Mouse (Mus musculus) midbrain, embryonic 14.5 days (tissue): ENCODE data around the gene Gak. TPM values are rescaled to one million over a fixed set of nuclear protein-coding genes. Genes with fewer than 3 reads are reported as not detected.

Experiments
- ATAC-seq: fragments of 200-750 bp; cut with Nextera tagmentation; 2 replicates; pipeline ENCODE4 v1.8.0; 2017; ENCODE audit warnings: moderate number of reproducible peaks, moderate library complexity; ENCODE audit not compliant: low FRiP score, low TSS enrichment
- DNase-seq: peaks from one replicate; pipeline ENCODE4 v3.0.0-alpha.2; 2015
- H3K27ac ChIP-seq: fragments of 300-500 bp; sonication (generic); replicated peaks from 2 replicates; pipeline ENCODE4 v1.5.1; 2014; ENCODE audit warnings: mild to moderate bottlenecking, low read depth, low read length, moderate library complexity
- H3K27me3 ChIP-seq: fragments of 300-500 bp; sonication (generic); 2 replicates; pipeline ENCODE4 v1.6.1; 2014; ENCODE audit warnings: low read length, control low read depth, mixed read lengths; ENCODE audit not compliant: control insufficient read depth, insufficient read depth
- H3K36me3 ChIP-seq: fragments of 300-500 bp; sonication (generic); 2 replicates; pipeline ENCODE4 v1.6.1; 2014; ENCODE audit warnings: low read length, control low read depth; ENCODE audit not compliant: control insufficient read depth, insufficient read depth
- H3K4me1 ChIP-seq: fragments of 300-500 bp; sonication (generic); 2 replicates; pipeline ENCODE4 v1.6.1; 2014; ENCODE audit warnings: mild to moderate bottlenecking, antibody characterized with exemption, low read length, control low read depth; ENCODE audit not compliant: control insufficient read depth, insufficient read depth
- H3K4me2 ChIP-seq: fragments of 300-500 bp; sonication (generic); 2 replicates; pipeline ENCODE4 v1.6.1; 2014; ENCODE audit warnings: mild to moderate bottlenecking, low read length, moderate library complexity
- H3K4me3 ChIP-seq: fragments of 300-500 bp; sonication (generic); replicated peaks from 2 replicates; pipeline ENCODE4 v1.5.1; 2014; ENCODE audit warnings: low read depth, low read length
- H3K9ac ChIP-seq: fragments of 300-500 bp; sonication (generic); replicated peaks from 2 replicates; pipeline ENCODE4 v1.6.1; 2014; ENCODE audit warnings: mild to moderate bottlenecking, low read length, moderate library complexity
- H3K9me3 ChIP-seq: fragments of 300-500 bp; sonication (generic); 2 replicates; pipeline ENCODE4 v1.6.1; 2016; ENCODE audit warnings: low read length, control low read depth, mixed read lengths; ENCODE audit not compliant: control insufficient read depth
- WGBS: fragments of 180-500 bp; shearing (Covaris S2); extraction: QIAGEN DNeasy Blood & Tissue Kit; methylation state at CpG from one replicate; pipeline ENCODE4 v1.1.7; 2014; 5-methylcytosine and 5-hydroxymethylcytosine counted together
- polyA plus RNA-seq: library from polyadenylated mRNA; unstranded; fragments of >200 nt; fragmentation: Nextera tagmentation; extraction: Ambion mirVana; gene quantifications from 2 replicates; pipeline ENCODE4 v1.2.1, GENCODE M21; 2014

Gak gene
- polyA plus RNA-seq, 1 experiment from 2014 or later: 50.9 TPM

DNA sequence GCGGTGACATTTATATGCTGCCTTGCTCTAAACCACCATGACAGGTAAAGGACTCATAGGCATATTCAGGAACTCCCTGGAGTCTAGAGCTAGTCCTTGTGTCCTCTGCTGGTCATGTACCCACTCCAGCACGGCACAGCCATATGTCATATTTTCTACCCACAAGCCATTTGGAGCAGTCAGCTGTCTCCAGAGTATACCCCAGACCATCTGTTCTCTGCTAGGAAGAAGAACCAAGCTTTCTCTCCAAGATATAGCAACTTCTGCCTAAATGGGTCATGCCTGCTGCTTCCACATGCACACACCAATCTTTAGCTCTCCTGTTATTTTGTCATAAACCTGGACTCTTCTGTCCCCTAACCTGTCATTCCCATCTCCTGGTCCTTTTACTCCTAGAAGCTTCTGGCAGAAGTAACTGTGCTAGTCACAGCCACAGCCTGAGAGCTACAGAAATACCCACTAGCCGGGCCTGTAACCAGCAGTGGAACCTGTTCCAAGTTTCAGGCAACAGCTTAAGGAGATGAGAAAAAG lies 48.1 kb downstream of the Gak start:
- H3K27ac ChIP-seq: no peak overlapping the region

DNA sequence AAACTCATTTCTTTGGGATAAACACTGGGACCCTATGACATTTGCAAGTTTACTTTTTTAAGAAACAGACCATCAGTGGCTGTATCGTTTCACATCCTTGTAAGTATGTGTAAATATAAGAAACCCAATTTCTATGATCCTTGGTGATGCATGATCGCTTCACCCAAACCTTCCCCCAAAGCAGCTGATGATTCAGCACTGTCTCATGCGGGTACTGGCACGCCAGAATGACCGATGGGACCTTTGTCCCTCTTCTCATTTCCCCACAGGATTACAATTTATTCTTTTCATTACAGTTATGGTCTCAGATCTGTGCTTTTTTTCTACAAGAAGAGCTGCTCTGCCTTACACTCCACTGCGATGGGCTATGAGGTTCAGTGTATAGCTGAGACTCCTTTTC lies 56.5 kb downstream of the Gak start:
- H3K4me3 ChIP-seq: no peak overlapping the region
- no peak overlapping the region for H3K9ac ChIP-seq
- H3K36me3 ChIP-seq: peaks cover 98% of the 10 kb centered on the region
- ATAC-seq: no peak
- WGBS: 97% methylated on average over 6 of the region's 6 CpGs
- no peak overlapping the region for H3K27ac ChIP-seq
- no peak for DNase-seq
- H3K4me1 ChIP-seq: no peaks in the 10 kb centered on the region
- H3K27me3 ChIP-seq: no peaks in the 10 kb centered on the region
- no peaks in the 10 kb centered on the region for H3K9me3 ChIP-seq
- H3K4me2 ChIP-seq: no peak overlapping the region

More for the DNA sequence above, 48.1 kb downstream of the Gak start:
- Histone ChIP-seq H3K9ac (no peak overlapping the region), H3K36me3 (peaks cover 87% of the 10 kb centered on the region), H3K27me3 (no peaks in the 10 kb centered on the region), H3K4me2 (no peak overlapping the region), H3K4me1 (no peaks in the 10 kb centered on the region), H3K4me3 (no peak overlapping the region), H3K9me3 (no peaks in the 10 kb centered on the region)
- no peak for DNase-seq
- no peak for ATAC-seq
- WGBS: 89% methylated on average over 3 of the region's 3 CpGs

DNA sequence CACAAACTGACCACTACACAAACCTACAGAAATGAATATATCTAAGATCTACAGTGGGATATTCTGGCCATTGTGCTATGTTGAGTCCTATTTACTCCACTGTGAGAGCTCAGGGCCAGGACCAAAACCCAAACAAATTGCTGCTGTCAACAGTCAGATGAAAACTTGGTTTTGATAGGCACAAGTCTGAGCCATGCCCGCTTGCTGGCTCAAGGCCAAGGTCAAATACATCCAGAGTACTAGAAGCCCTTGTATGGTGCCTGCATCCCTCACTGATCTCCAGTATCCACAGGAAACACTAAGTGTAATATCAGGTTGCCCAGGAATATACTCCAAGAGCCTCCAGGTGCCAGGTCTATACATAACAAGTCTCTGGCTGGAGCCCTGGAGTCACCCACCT lies 58.6 kb downstream of the Gak start:
- DNase-seq (no peak), ATAC-seq (no peak)
- WGBS: 92% methylated on average over 1 of the region's 1 CpGs
- Histone ChIP-seq H3K9ac (no peak overlapping the region), H3K27ac (no peak overlapping the region), H3K27me3 (no peaks in the 10 kb centered on the region), H3K4me2 (no peak overlapping the region), H3K9me3 (no peaks in the 10 kb centered on the region), H3K4me3 (no peak overlapping the region), H3K4me1 (no peaks in the 10 kb centered on the region), H3K36me3 (peaks cover 85% of the 10 kb centered on the region)

DNA sequence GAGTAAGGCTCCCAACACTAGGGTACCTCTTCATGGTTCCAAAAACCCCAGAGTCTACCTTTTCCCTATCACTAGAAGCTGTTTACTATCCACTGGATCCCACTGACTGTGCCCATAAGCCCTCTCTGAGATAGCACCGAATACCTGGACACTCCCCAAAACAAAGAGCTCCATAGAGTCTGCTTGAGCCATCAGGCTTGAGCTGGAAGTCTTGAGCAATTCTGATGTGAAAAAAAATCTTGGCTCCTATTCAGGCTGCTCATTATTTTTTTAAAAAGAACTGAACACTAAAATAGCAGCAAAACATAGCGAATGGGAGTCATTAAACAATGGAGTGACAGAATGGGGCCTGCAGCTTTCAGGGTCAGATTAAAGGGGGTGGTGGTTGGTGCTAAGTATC lies 62.5 kb downstream of the Gak start:
- Histone ChIP-seq H3K27me3 (no peaks in the 10 kb centered on the region), H3K4me1 (no peaks in the 10 kb centered on the region), H3K9ac (no peak overlapping the region), H3K36me3 (peaks cover 48% of the 10 kb centered on the region), H3K27ac (no peak overlapping the region), H3K4me3 (no peak overlapping the region), H3K4me2 (no peak overlapping the region), H3K9me3 (no peaks in the 10 kb centered on the region)
- DNase-seq (no peak), ATAC-seq (no peak)
- WGBS: 100% methylated on average over 2 of the region's 2 CpGs

DNA sequence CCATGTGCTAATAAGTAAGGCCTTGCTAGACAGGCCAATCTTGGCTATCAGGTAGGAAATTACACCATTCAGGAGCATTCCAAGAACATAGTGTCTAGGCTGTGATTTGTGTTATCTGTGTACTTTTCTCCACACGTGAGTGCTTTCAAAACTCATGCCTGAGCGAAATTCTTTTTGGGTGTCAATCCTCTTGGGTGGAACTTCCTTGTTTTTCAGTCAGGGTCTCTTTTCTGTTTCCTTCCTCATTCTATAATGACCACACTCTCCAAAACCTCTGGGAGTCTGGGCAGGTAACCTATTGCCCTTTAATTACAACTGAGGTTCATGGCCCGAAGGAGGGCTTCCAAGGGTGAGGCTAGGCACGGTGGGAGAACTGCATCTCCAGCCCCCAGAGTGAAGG lies 63.0 kb downstream of the Gak start:
- Histone ChIP-seq H3K27ac (no peak overlapping the region), H3K9me3 (no peaks in the 10 kb centered on the region), H3K4me1 (no peaks in the 10 kb centered on the region), H3K27me3 (no peaks in the 10 kb centered on the region), H3K36me3 (peaks cover 42% of the 10 kb centered on the region), H3K4me2 (no peak overlapping the region), H3K9ac (no peak overlapping the region), H3K4me3 (no peak overlapping the region)
- ATAC-seq (no peak), DNase-seq (no peak)
- WGBS: 96% methylated on average over 4 of the region's 4 CpGs

DNA sequence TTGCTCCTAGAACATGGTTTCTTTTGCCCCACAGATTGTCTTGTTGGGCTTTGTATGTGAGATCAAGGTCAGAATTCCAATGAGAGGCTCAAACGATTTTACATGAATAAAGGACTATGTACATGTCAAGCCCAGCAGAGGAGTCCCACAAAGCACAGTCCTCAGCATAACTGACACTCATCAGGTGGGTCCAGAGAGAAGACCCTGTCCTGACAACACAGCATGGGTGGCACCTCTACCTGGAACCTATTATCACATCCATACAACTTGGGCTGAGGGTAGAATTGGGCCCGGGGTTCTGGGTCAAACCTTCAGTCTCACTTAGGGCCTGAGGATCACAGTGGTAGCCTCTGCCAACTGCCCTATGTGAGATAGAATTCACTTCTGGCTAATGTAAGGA lies 64.2 kb downstream of the Gak start:
- Histone ChIP-seq H3K4me1 (no peaks in the 10 kb centered on the region), H3K27ac (no peak overlapping the region), H3K4me3 (no peak overlapping the region), H3K36me3 (peaks cover 31% of the 10 kb centered on the region), H3K27me3 (no peaks in the 10 kb centered on the region), H3K4me2 (no peak overlapping the region), H3K9ac (no peak overlapping the region), H3K9me3 (no peaks in the 10 kb centered on the region)
- DNase-seq: no peak
- 91% methylated on average over 2 of the region's 2 CpGs for WGBS
- ATAC-seq: no peak

DNA sequence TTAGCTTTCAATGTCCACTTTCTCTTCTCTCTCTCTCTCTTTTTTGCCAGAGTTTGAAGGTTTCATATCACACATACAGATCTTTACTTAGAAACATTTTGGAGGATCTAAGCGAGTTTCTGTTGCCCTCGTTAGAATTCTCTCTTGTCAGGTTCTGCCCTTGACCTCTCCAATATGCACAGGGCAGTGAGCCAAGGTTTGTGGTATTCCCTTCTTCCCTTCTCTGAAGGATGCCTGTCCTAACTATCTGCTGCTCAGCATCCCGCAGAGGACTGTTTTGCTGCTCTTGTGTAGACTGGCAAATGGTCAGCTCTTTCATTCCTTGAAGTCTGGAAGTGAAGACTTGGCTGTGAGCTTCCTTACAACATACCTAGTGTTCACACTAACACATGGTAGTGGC lies 65.2 kb downstream of the Gak start:
- no peaks in the 10 kb centered on the region for H3K4me1 ChIP-seq
- H3K9me3 ChIP-seq: no peaks in the 10 kb centered on the region
- H3K27ac ChIP-seq: no peak overlapping the region
- H3K27me3 ChIP-seq: no peaks in the 10 kb centered on the region
- ATAC-seq: no peak
- H3K9ac ChIP-seq: no peak overlapping the region
- H3K4me2 ChIP-seq: no peak overlapping the region
- WGBS: 95% methylated on average over 3 of the region's 3 CpGs
- H3K36me3 ChIP-seq: peaks cover 21% of the 10 kb centered on the region
- no peak overlapping the region for H3K4me3 ChIP-seq
- DNase-seq: no peak

DNA sequence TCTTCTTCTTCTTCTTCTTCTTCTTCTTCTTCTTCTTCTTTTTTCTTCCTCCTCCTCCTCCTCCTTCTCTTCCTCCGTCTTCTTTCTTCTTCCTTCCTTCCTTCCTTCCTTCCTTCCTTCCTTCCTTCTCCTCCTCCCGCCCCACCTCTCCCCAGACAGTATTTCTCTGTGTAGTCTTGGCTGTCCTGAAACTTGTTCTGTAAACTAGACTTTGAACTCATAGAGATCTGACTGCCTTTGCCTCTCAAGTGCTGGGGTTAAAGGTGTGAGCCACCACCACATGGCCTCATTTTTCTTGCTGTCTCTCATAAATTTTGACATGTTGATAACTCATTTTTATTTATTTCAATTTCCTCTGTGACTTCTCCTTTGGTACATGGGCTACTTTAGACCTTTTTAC lies 67.1 kb downstream of the Gak start:
- H3K9me3 ChIP-seq: no peaks in the 10 kb centered on the region
- 88% methylated on average over 2 of the region's 2 CpGs for WGBS

DNA sequence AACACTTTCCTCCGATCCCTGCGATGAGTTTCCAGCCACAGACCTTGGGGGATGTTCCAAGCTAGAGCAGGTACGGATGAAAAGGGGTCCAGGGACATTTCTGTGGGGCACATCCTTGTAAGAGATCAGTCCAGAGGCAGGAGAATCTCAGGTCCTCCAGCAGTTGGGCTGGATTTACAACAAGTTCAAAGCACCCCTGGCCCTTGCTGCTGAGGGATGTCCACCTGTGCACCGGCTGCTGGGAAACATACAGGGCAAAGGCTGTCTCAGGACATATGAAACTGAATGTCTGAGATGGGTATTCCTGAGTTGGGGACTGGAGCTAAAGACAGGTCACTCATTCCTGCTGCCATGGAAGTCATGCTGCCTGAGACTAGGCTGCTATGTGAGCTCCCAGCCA lies 72.6 kb downstream of the Gak start:
- no peak overlapping the region for H3K4me2 ChIP-seq
- ATAC-seq: no peak
- H3K27me3 ChIP-seq: no peaks in the 10 kb centered on the region
- no peaks in the 10 kb centered on the region for H3K36me3 ChIP-seq
- 82% methylated on average over 4 of the region's 4 CpGs for WGBS
- no peak overlapping the region for H3K27ac ChIP-seq
- H3K9me3 ChIP-seq: no peaks in the 10 kb centered on the region
- no peaks in the 10 kb centered on the region for H3K4me1 ChIP-seq
- DNase-seq: no peak
- H3K4me3 ChIP-seq: no peak overlapping the region
- H3K9ac ChIP-seq: no peak overlapping the region

More for the DNA sequence above, 67.1 kb downstream of the Gak start:
- H3K27me3 ChIP-seq: no peaks in the 10 kb centered on the region
- no peak overlapping the region for H3K9ac ChIP-seq
- no peak overlapping the region for H3K4me3 ChIP-seq
- no peak for DNase-seq
- H3K27ac ChIP-seq: no peak overlapping the region
- peaks cover 2% of the 10 kb centered on the region for H3K36me3 ChIP-seq
- no peak overlapping the region for H3K4me2 ChIP-seq
- ATAC-seq: no peak
- no peaks in the 10 kb centered on the region for H3K4me1 ChIP-seq
